Mouse (Mus musculus): ENCODE results near the gene Efcab2. TPM values are rescaled to one million over a fixed set of nuclear protein-coding genes. Genes with fewer than 3 reads are reported as not detected.

Efcab2 gene
- 10 to 100 TPM; 71.8 to 80.5 TPM for total RNA-seq (2021)

GRCm38 (mm10) chr1:178405951-178406711 lies at the start of gene Efcab2:
Gene Efcab2 (plus strand): TSS chr1:178406085.
- DNase-seq (ENCODE audit: low spot score) = peak; percentile 86
- intact Hi-C loops (cut with DNase I) = loop anchor here (1.0 to 2.0 kb wide), 4 partner anchors 37 to 88 kb away; no protein-coding TSS in a partner anchor

GRCm38 (mm10) chr1:178357776-178358710 lies 47.8 kb upstream of the Efcab2 start:
- DNase-seq (ENCODE audit: low spot score) = no peak
- intact Hi-C loops (cut with DNase I) = no loop called here

GRCm38 (mm10) chr1:178360264-178360663 lies 45.6 kb upstream of the Efcab2 start:
- DNase-seq (ENCODE audit: low spot score) = no peak
- intact Hi-C loops (cut with DNase I) = loop anchor here (10.0 kb wide), 1 partner anchor 85 kb away; no protein-coding TSS in a partner anchor

- no peak for DNase-seq (ENCODE audit: low spot score)
- intact Hi-C loops (cut with DNase I) = loop anchor here (10.0 kb wide), 1 partner anchor 84 kb away; no protein-coding TSS in a partner anchor
Measured at GRCm38 (mm10) chr1:178360702-178361101, 45.2 kb upstream of the Efcab2 start.

DNA sequence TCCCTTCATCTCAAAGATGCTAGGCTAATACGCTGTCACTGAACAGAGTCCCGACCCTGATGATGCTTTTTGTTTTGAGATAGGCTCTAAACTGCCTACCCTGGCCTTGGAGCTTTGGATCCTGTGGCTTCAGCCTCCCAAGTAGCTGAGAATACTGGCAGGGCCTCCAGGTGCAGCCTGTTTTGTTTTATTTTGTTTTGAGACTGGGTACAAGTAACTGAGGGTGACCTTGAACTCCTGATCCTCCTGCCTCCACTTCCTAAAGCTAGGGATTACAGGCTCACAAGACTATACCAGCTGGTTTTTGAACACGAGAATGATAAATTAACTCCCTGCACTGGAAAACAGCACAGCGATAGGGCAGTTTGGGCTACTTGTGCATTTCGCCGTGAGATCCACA lies 40.7 kb upstream of the Efcab2 start:
- DNase-seq (ENCODE audit: low spot score) = no peak
- intact Hi-C loops (cut with DNase I) = loop anchor here (10.0 kb wide), 1 partner anchor 80 kb away; no protein-coding TSS in a partner anchor

GRCm38 (mm10) chr1:178368121-178368520 lies 37.8 kb upstream of the Efcab2 start:
- DNase-seq (ENCODE audit: low spot score) = no peak
- intact Hi-C loops (cut with DNase I) = loop anchor here (2.0 to 10.0 kb wide), 3 partner anchors 39 to 77 kb away; partner anchors contain the start of genes Cox20 and Efcab2

- intact Hi-C loops (cut with DNase I) = loop anchor here (1.0 to 10.0 kb wide), 4 partner anchors 32 to 76 kb away; partner anchors contain the start of genes Cox20 and Efcab2
- DNase-seq (ENCODE audit: low spot score) = peak; percentile 91
Measured at GRCm38 (mm10) chr1:178368548-178369271, 37.2 kb upstream of the Efcab2 start.

- intact Hi-C loops (cut with DNase I) = loop anchor here (1.0 to 10.0 kb wide), 4 partner anchors 33 to 76 kb away; partner anchors contain the start of genes Cox20 and Efcab2
- DNase-seq (ENCODE audit: low spot score) = peak; percentile 9
Measured at GRCm38 (mm10) chr1:178369272-178369651, 36.6 kb upstream of the Efcab2 start.

DNA sequence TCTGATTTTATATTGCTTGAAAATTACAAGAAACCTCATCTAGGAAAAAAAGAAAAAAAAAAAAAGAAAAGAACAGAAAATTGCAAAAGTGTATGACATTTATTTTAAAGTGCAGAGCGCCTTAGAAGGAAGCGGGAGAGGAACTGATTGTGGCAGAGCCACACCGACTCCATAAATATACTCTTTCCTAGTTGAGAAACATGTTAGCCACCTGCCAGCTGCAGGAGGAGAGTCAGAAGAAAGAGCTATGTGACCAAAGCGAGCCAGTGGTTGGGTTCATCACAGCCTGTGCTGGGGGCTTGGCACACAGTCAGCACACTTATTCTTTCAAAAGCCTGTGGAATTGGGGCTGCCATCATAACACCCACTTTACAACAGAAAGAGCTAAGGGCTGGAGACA lies 33.2 kb upstream of the Efcab2 start:
- intact Hi-C loops (cut with DNase I) = no loop called here
- DNase-seq (ENCODE audit: low spot score) = no peak

GRCm38 (mm10) chr1:178375381-178375780 lies 30.5 kb upstream of the Efcab2 start:
- no peak for DNase-seq (ENCODE audit: low spot score)
- intact Hi-C loops (cut with DNase I) = no loop called here

DNA sequence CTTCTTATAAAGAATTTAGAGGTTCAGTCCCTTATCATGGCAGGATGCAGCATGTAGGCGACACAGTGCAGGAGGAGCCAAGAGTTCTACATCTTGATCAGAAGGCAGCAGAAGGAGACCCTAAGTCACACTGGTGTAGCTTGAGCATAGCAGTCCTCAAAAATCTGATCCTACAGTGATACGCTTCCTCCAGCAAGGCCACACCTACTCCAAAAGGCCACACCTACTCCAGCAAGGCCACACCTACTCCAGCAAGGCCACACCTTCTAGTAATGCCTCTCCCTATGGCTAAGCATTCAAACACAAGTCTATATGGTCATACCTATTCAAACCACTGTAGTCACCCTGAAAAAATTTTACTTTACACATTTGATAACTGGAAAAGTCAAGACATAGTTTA lies 29.8 kb upstream of the Efcab2 start:
- intact Hi-C loops (cut with DNase I) = no loop called here

GRCm38 (mm10) chr1:178376907-178377306 lies 29.0 kb upstream of the Efcab2 start:
- DNase-seq (ENCODE audit: low spot score) = no peak
- intact Hi-C loops (cut with DNase I) = no loop called here

More for the DNA sequence above, 29.8 kb upstream of the Efcab2 start:
- no peak for DNase-seq (ENCODE audit: low spot score)

- intact Hi-C loops (cut with DNase I) = no loop called here
- no peak for DNase-seq (ENCODE audit: low spot score)
Measured at GRCm38 (mm10) chr1:178378115-178378514, 27.8 kb upstream of the Efcab2 start.

DNA sequence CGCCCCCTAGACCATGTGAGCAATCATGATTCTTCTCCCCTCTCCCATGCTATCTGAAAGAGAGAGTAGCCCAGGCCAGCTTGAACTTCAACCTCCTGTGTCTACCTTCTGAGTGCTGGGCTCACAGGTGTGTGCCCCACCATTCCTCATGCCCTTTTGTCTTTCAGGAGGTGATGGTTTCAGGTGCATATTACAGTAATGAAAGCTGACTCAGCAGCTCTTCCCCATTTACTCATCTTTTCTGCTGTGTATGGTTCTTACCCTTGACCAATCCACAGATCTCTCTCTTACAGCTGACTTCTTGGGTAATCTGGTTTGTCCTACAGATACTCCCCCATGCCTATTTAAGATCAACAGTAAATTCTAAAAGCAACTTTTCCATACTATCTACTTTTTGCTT lies 26.7 kb upstream of the Efcab2 start:
- DNase-seq (ENCODE audit: low spot score) = no peak
- intact Hi-C loops (cut with DNase I) = no loop called here

GRCm38 (mm10) chr1:178382165-178382564 lies 23.7 kb upstream of the Efcab2 start:
- intact Hi-C loops (cut with DNase I) = no loop called here
- no peak for DNase-seq (ENCODE audit: low spot score)

- DNase-seq (ENCODE audit: low spot score) = no peak
- intact Hi-C loops (cut with DNase I) = no loop called here
Measured at GRCm38 (mm10) chr1:178388802-178389201, 17.1 kb upstream of the Efcab2 start.

- intact Hi-C loops (cut with DNase I) = no loop called here
- no peak for DNase-seq (ENCODE audit: low spot score)
Measured at GRCm38 (mm10) chr1:178389401-178389800, 16.5 kb upstream of the Efcab2 start.

DNA sequence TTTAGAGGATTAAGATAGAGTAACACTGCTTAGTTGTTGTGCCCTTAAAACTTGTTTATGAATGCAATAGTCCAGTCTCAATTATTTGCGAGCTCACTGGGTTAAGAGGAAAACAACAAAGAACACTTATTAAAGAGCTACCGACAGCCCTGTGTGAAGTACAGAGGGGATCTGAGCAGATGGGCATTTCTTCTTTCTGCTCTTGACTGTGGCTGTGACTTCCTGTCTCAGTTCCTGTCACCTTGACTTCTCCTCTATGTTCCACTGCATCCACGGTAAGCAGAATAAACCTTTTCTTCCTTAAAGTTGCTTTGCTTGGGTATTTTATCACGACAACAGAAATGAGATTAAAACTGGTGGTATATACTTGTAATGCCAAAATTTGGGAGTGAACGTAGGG lies 12.9 kb upstream of the Efcab2 start:
- no peak for DNase-seq (ENCODE audit: low spot score)
- intact Hi-C loops (cut with DNase I) = no loop called here

DNA sequence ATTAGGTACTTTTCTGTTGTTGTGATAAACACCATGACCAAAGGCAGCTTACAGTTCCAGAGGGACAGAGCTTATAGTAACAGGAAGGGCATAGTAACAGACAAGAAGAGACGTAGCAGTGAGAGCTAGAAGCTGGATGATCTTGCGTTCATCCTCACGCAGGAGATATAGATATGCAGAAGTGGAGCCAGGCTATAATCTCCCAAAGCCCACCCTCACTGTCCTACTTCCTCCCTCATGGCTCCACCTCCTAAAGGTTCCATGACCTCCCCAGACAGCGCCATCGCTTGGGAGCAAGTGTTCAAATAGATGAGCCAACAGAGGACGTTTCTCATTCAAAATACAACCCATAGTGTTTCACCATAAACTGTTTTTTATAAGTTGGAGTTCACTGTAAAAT lies 10.8 kb upstream of the Efcab2 start:
- intact Hi-C loops (cut with DNase I) = no loop called here

GRCm38 (mm10) chr1:178396383-178396782 lies 9.5 kb upstream of the Efcab2 start:
- no peak for DNase-seq (ENCODE audit: low spot score)
- intact Hi-C loops (cut with DNase I) = no loop called here

More for the DNA sequence above, 10.8 kb upstream of the Efcab2 start:
- DNase-seq (ENCODE audit: low spot score) = no peak
